24 mouse cellular contexts compared by ENCODE assay signal in the genomic region with DNA sequence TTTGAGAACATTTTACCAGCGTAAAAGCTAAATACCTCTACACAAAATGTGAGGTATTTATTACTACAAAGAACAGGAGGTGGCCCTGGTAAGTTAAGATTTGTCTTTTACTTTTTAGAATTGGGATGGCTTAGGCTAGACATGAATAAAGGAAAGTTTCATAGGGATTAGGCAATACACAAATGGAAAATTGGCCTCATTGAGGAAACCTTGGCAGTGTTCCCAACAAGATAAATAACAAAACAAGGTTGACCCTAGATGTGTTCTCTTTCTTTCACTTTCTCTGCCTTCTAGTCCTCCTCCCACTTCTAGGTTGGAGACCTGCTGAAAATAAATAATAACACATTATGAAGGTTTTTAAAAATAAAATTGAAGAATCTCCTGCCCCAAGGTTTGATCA.
DNase-seq lines count a peak whose midpoint lies in the region; ATAC-seq and TF ChIP-seq lines count a peak whose summit lies in the region.
"Had no signal": no experiment of that assay in that cellular context is flagged by ENCODE, and none has a peak within 500 bp of the region (broad histone marks: within the 10 kb centered on the region; RNA-seq: fewer than 3 reads in every experiment).

No protein-coding gene starts in this region.

- H3K36me3 ChIP-seq in liver, adult 2 months (ENCODE audit: control insufficient read depth, insufficient read depth, low read length), result no peaks in the 10 kb centered on the region
- no peaks in the 10 kb centered on the region for H3K36me3 ChIP-seq in liver, embryonic 12.5 days
- H3K36me3 ChIP-seq: embryonic facial prominence, embryonic 10.5 days; embryonic facial prominence, embryonic 12.5 days; forebrain, embryonic 15.5 days; G1E had no signal

- TF ChIP-seq POLR2A in liver, adult 2 months (IDR thresholded peaks at IDR 0.05; ENCODE audit: extremely low read depth, insufficient read depth, low read length), result no peak

- no peak overlapping the region for H3K4me3 ChIP-seq in liver, adult 2 months (ENCODE audit: insufficient read depth, low read depth, low read length)
- H3K4me3 ChIP-seq in liver, embryonic 12.5 days, result no peak overlapping the region
- H3K4me3 ChIP-seq: embryonic facial prominence, embryonic 10.5 days; embryonic facial prominence, embryonic 12.5 days; forebrain, embryonic 13.5 days; forebrain, embryonic 15.5 days had no signal

- H3K4me2 ChIP-seq in liver, embryonic 12.5 days, result no peak overlapping the region
- H3K4me2 ChIP-seq: embryonic facial prominence, embryonic 12.5 days; forebrain, embryonic 13.5 days; forebrain, embryonic 15.5 days had no signal

- TF ChIP-seq CTCF in liver, adult 2 months (IDR thresholded peaks at IDR 0.05; ENCODE audit: low read depth, low read length), result no peak

- H3K9ac ChIP-seq in liver, adult 2 months (ENCODE audit: low read depth, low read length), result no peak overlapping the region
- no peak overlapping the region for H3K9ac ChIP-seq in liver, embryonic 12.5 days
- H3K9ac ChIP-seq: embryonic facial prominence, embryonic 12.5 days; forebrain, embryonic 13.5 days; forebrain, embryonic 15.5 days; forebrain, postnatal 0 days had no signal

- H3K4me1 ChIP-seq in liver, adult 2 months (ENCODE audit: control insufficient read depth, insufficient read depth, low read length), result no peaks in the 10 kb centered on the region
- no peaks in the 10 kb centered on the region for H3K4me1 ChIP-seq in liver, embryonic 12.5 days
- H3K4me1 ChIP-seq: embryonic facial prominence, embryonic 10.5 days; embryonic facial prominence, embryonic 12.5 days; forebrain, embryonic 13.5 days; forebrain, embryonic 15.5 days had no signal

- no peaks in the 10 kb centered on the region for H3K79me2 ChIP-seq in liver, adult 2 months (ENCODE audit: control insufficient read depth, insufficient read depth, low read length)

- no peaks in the 10 kb centered on the region for H3K9me3 ChIP-seq in liver, embryonic 12.5 days (replicated peaks)
- H3K9me3 ChIP-seq: embryonic facial prominence, embryonic 10.5 days; embryonic facial prominence, embryonic 12.5 days; forebrain, embryonic 13.5 days; forebrain, embryonic 15.5 days had no signal

- no peak overlapping the region for H3K27ac ChIP-seq in liver, adult 2 months (replicated peaks; ENCODE audit: insufficient read depth, low read depth, low read length)
- H3K27ac ChIP-seq in liver, embryonic 12.5 days, result no peak overlapping the region
- H3K27ac ChIP-seq: embryonic facial prominence, embryonic 10.5 days; embryonic facial prominence, embryonic 12.5 days; forebrain, embryonic 13.5 days; forebrain, embryonic 15.5 days had no signal

- H3K27me3 ChIP-seq in liver, adult 2 months (ENCODE audit: control insufficient read depth, insufficient read depth, low read length), result no peaks in the 10 kb centered on the region
- no peaks in the 10 kb centered on the region for H3K27me3 ChIP-seq in liver, embryonic 12.5 days (replicated peaks)
- H3K27me3 ChIP-seq: CH12.LX; embryonic facial prominence, embryonic 12.5 days; forebrain, embryonic 13.5 days; forebrain, embryonic 15.5 days; Patski had no signal

- peak; percentile 34 for DNase-seq in adrenal gland, adult 2 months
- no peak for DNase-seq in adrenal gland, postnatal 36 days
- DNase-seq in adrenal gland, postnatal 10 days, result peak; percentile 5
- DNase-seq in adrenal gland, postnatal 4 days (ENCODE audit: low spot score in 2 of 2), result no peak
- DNase-seq in liver, adult 2 months (ENCODE audit: extremely low read depth, low read depth, low spot score), result peak; percentile 88
- peak; percentile 18 for DNase-seq in skeletal muscle tissue, adult 2 months (ENCODE audit: low read depth, low spot score)
- no peak for DNase-seq in thymus, adult 18-20 months
- DNase-seq: B cell, adult 2 months; cerebellum, adult 11-12 months; cerebellum, adult 2 months; cerebellum, adult 9-10 months; cerebellum, postnatal 10 days; cerebellum, postnatal 25 days; forebrain, postnatal 0 days had no signal

- WGBS in liver, adult 2 months, result 71% methylated on average over 1 of the region's 1 CpGs
- 70% methylated on average over 1 of the region's 1 CpGs for WGBS in liver, embryonic 12.5 days (ENCODE audit: insufficient replicate concordance)

- no peak for ATAC-seq in liver, embryonic 12.5 days
- ATAC-seq: activated CD4-positive, CD25-positive, alpha-beta regulatory T cell, adult 4 months; CD4-positive, CD25-positive, alpha-beta regulatory T cell, adult 4 months; forebrain, embryonic 13.5 days; forebrain, embryonic 15.5 days; forebrain, postnatal 0 days; Patski had no signal

Comparison
In these comparisons a context has a peak if more than half of its experiments do, and no peak if none do; other contexts are left out.
1. DNase-seq: peak in adrenal gland, adult 2 months (single experiment), adrenal gland, postnatal 10 days (single experiment), liver, adult 2 months (single experiment) and skeletal muscle tissue, adult 2 months (single experiment); none in adrenal gland, postnatal 36 days (0 of 2), adrenal gland, postnatal 4 days (0 of 2) and thymus, adult 18-20 months (0 of 2).